Mouse (Mus musculus): ENCODE results near the gene Frmd4a. TPM values are rescaled to one million over a fixed set of nuclear protein-coding genes. Genes with fewer than 3 reads are reported as not detected.

Gene Frmd4a
- polyA plus RNA-seq, 1 experiment from 2014 or later = 16.8 TPM

DNA sequence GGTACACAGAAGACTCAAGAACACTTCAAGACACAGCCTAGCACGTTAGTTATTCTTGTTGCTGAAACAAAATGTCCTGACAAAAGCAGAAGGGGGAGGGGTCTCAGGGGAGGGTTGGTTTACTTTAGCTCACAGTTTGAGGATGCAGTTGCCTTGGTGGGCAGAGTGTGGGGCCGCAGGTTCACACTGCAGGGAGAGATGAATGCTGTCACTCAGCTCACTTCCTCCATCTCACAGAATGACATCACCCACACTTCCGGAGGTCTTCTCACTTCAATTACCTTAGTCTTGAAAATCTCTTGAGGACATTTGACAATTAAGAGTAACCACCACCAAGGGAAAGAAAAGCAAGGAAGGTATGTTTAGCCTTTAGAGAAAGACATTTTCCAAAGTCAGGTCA, 574.1 kb downstream of the Frmd4a start:
- Histone ChIP-seq H3K4me1 (replicated peaks; ENCODE audit: insufficient read depth, low read length) (peaks cover 22% of the 10 kb centered on the region), H3K27ac (no peak overlapping the region), H3K9ac (ENCODE audit: low read depth, low read length) (no peak overlapping the region), H3K9me3 (replicated peaks; ENCODE audit: low read length) (no peaks in the 10 kb centered on the region), H3K4me3 (replicated peaks; ENCODE audit: low read depth, low read length) (no peak overlapping the region), H3K27me3 (ENCODE audit: insufficient read depth, low read length) (no peaks in the 10 kb centered on the region), H3K4me2 (ENCODE audit: low read length) (no peak overlapping the region), H3K36me3 (ENCODE audit: insufficient read depth, low read length) (peaks cover 43% of the 10 kb centered on the region)
- no peak for ATAC-seq (replicated peaks; ENCODE audit: low FRiP score, low read depth)
- WGBS = 79% methylated on average over 3 of the region's 3 CpGs
- TF ChIP-seq CTCF (IDR thresholded peaks at IDR 0.05; ENCODE audit: low read depth) = no peak
- no peak for DNase-seq (ENCODE audit: low spot score)

- Histone ChIP-seq H3K9ac (ENCODE audit: low read depth, low read length) (no peak overlapping the region), H3K27me3 (ENCODE audit: insufficient read depth, low read length) (no peaks in the 10 kb centered on the region), H3K4me3 (replicated peaks; ENCODE audit: low read depth, low read length) (no peak overlapping the region), H3K9me3 (replicated peaks; ENCODE audit: low read length) (no peaks in the 10 kb centered on the region), H3K4me2 (ENCODE audit: low read length) (no peak overlapping the region), H3K4me1 (replicated peaks; ENCODE audit: insufficient read depth, low read length) (peaks cover 13% of the 10 kb centered on the region), H3K36me3 (ENCODE audit: insufficient read depth, low read length) (peaks cover 49% of the 10 kb centered on the region), H3K27ac (no peak overlapping the region)
- no peak for ATAC-seq (replicated peaks; ENCODE audit: low FRiP score, low read depth)
- no peak for TF ChIP-seq CTCF (IDR thresholded peaks at IDR 0.05; ENCODE audit: low read depth)
- WGBS = 92% methylated on average over 7 of the region's 7 CpGs
- no peak for DNase-seq (ENCODE audit: low spot score)
These were observed 575.1 kb downstream of the Frmd4a start for GRCm38 (mm10) chr2:4592666-4593065.

DNA sequence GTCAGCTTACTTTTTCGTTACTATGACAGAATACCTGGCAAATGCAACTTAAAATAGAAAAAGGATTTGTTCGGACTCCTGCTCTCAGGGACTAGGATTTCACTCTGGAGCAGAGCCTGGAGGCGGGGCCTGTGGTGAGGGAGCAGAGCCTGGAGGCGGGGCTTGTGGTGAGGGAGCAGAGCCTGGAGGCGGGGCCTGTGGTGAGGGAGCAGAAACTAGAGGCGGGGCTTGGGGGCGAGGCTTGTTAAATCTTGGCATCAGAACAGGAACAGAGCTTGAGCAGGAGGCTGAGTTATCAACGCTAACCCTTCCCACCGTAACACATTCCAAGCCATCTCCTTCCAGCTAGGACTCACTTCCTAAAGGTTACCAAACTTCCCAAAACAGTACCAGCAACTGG, 575.9 kb downstream of the Frmd4a start:
- Histone ChIP-seq H3K36me3 (ENCODE audit: insufficient read depth, low read length) (peaks cover 49% of the 10 kb centered on the region), H3K27me3 (ENCODE audit: insufficient read depth, low read length) (no peaks in the 10 kb centered on the region), H3K9me3 (replicated peaks; ENCODE audit: low read length) (no peaks in the 10 kb centered on the region), H3K4me1 (replicated peaks; ENCODE audit: insufficient read depth, low read length) (peaks cover 6% of the 10 kb centered on the region), H3K9ac (ENCODE audit: low read depth, low read length) (no peak overlapping the region), H3K27ac (no peak overlapping the region), H3K4me3 (replicated peaks; ENCODE audit: low read depth, low read length) (no peak overlapping the region), H3K4me2 (ENCODE audit: low read length) (no peak overlapping the region)
- ATAC-seq (replicated peaks; ENCODE audit: low FRiP score, low read depth) = peak; percentile 67
- peak; percentile 84 for DNase-seq (ENCODE audit: low spot score)
- no peak for TF ChIP-seq CTCF (IDR thresholded peaks at IDR 0.05; ENCODE audit: low read depth)
- 48% methylated on average over 9 of the region's 9 CpGs for WGBS

DNA sequence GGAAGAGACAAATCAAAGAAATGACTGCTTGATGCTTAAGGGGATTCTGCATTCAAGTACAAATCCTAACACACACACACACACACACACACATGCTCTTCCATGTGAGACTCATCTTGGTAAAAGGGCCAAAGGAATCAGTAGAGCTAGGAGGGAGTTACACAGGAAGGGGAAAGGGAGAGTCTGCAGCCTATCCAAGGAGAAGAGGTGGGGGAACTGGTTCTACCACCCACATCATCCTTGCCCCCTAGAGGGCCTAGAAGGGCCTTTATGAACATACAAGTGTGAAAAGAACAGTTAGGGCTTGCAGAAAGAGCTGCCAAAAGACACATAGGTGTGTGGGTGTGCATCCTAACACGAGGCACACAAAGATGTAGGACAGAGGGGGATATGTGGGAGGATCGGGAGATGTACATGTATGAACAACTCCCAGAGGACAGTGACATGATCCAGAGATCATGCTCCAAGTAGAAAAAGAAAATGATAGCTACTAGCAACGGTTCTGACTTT, 576.4 kb downstream of the Frmd4a start:
- Histone ChIP-seq H3K9ac (ENCODE audit: low read depth, low read length) (no peak overlapping the region), H3K4me2 (ENCODE audit: low read length) (no peak overlapping the region), H3K36me3 (ENCODE audit: insufficient read depth, low read length) (peaks cover 52% of the 10 kb centered on the region), H3K4me3 (replicated peaks; ENCODE audit: low read depth, low read length) (no peak overlapping the region), H3K4me1 (replicated peaks; ENCODE audit: insufficient read depth, low read length) (peaks cover 3% of the 10 kb centered on the region; the same call in 1 of the 2 replicates), H3K27me3 (ENCODE audit: insufficient read depth, low read length) (no peaks in the 10 kb centered on the region), H3K9me3 (replicated peaks; ENCODE audit: low read length) (no peaks in the 10 kb centered on the region), H3K27ac (no peak overlapping the region)
- WGBS = 77% methylated on average over 3 of the region's 3 CpGs
- no peak; the same call in 1 of the 2 replicates for TF ChIP-seq CTCF (IDR thresholded peaks at IDR 0.05; ENCODE audit: low read depth)
- DNase-seq (ENCODE audit: low spot score) = no peak
- no peak for ATAC-seq (replicated peaks; ENCODE audit: low FRiP score, low read depth)

DNA sequence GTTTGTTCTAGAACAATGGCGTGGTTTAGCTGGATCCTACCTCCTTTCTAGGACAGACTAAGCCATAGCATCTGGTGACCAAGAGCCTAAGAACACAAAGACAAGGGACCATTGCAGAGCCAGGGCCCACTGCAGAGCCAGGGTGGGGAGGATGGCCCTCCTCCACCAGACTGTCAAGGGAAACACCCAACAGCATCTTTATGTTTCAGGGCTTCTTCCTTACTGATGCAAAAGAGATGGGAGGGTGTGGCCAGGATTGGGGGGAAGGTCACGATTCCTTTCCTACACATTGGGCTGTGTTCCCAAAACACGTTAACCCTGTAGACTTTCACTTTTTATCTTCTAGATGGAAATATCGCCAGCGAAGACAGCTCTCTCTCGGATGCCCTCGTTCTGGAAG, 579.5 kb downstream of the Frmd4a start:
- Histone ChIP-seq H3K36me3 (ENCODE audit: insufficient read depth, low read length) (peaks cover 41% of the 10 kb centered on the region), H3K9me3 (replicated peaks; ENCODE audit: low read length) (no peaks in the 10 kb centered on the region), H3K4me3 (replicated peaks; ENCODE audit: low read depth, low read length) (no peak overlapping the region), H3K27me3 (ENCODE audit: insufficient read depth, low read length) (no peaks in the 10 kb centered on the region), H3K4me1 (replicated peaks; ENCODE audit: insufficient read depth, low read length) (no peaks in the 10 kb centered on the region), H3K9ac (ENCODE audit: low read depth, low read length) (no peak overlapping the region), H3K27ac (no peak overlapping the region), H3K4me2 (ENCODE audit: low read length) (no peak overlapping the region)
- TF ChIP-seq CTCF (IDR thresholded peaks at IDR 0.05; ENCODE audit: low read depth) = no peak
- DNase-seq (ENCODE audit: low spot score) = no peak
- 95% methylated on average over 7 of the region's 7 CpGs for whole genome bisulfite sequencing
- ATAC-seq (replicated peaks; ENCODE audit: low FRiP score, low read depth) = no peak

DNA sequence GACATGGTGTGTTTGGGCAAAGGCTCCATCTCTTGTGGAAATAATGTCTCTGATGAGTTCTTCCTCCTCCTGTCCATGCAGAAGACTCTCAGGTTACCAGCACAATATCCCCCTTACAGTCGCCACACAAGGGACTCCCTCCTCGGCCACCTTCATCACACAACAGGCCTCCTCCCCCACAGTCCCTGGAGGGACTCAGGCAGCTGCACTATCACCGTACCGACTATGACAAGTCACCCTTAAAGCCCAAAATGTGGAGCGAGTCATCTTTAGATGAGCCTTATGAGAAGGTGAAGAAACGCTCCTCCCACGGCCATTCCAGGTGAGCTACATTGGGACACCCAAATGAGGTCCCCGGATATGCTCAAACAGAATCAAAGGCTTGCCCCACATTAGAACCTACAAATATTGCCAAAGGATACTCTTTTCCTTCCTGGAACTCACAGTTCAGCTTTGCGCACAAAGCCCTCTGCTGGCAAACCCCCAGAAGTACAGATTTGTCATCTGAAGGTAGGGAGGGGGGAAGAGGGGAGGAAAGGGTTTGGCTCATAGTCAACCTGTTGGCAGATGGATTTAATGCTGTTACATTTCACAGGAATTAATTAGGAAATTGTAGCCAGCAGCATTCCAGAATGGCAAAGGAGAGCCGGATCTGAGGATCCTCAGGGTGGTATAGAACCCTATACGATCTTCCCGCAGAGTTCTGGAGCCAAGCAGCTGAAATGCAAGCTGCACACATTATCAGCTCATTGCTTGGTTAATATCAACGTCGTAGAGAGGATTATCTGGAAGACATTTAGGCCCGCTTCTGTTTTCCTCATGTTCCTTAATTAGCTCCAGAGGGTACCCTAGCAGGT, 583.7 kb downstream of the Frmd4a start:
- Histone ChIP-seq H3K4me3 (replicated peaks; ENCODE audit: low read depth, low read length) (no peak overlapping the region), H3K4me2 (ENCODE audit: low read length) (no peak overlapping the region), H3K4me1 (replicated peaks; ENCODE audit: insufficient read depth, low read length) (no peaks in the 10 kb centered on the region), H3K36me3 (ENCODE audit: insufficient read depth, low read length) (peaks cover 43% of the 10 kb centered on the region), H3K27me3 (ENCODE audit: insufficient read depth, low read length) (no peaks in the 10 kb centered on the region), H3K27ac (no peak overlapping the region), H3K9me3 (replicated peaks; ENCODE audit: low read length) (no peaks in the 10 kb centered on the region), H3K9ac (ENCODE audit: low read depth, low read length) (no peak overlapping the region)
- 40% methylated on average over 15 of the region's 15 CpGs for WGBS
- peak; percentile 86 for TF ChIP-seq CTCF (IDR thresholded peaks at IDR 0.05; ENCODE audit: low read depth)
- DNase-seq (ENCODE audit: low spot score) = peak; percentile 91
- no peak for ATAC-seq (replicated peaks; ENCODE audit: low FRiP score, low read depth)

All from kidney, postnatal 0 days (tissue).